Mouse (Mus musculus) stomach, postnatal 0 days (tissue): ENCODE measurements at regions not wholly inside any gene's neighbourhood (a gene's known extent, or its start where the extent isn't known, plus 50 kb on each side); places are given as distances from the start of the nearest gene placed in this dataset.
A peak's percentile ranks its signal among the peaks of the same experiment; 100 is the strongest.

Experiments used
- ATAC-seq: fragments of 200-750 bp; cut with Nextera tagmentation; 2 replicates; pipeline ENCODE4 v1.8.0; 2017; ENCODE audit not compliant: low FRiP score, low TSS enrichment
- DNase-seq: peaks from one replicate; pipeline ENCODE4 v3.0.0-alpha.2; 2016; ENCODE audit warnings: low spot score
- H3K27ac ChIP-seq: fragments of 300-500 bp; sonication (generic); replicated peaks from 2 replicates; pipeline ENCODE4 v1.5.1; 2014; ENCODE audit warnings: mild to moderate bottlenecking, control low read depth
- H3K27me3 ChIP-seq: fragments of 300-500 bp; sonication (generic); 2 replicates; pipeline ENCODE4 v1.6.1; 2014; ENCODE audit warnings: low read length; ENCODE audit not compliant: control insufficient read depth, insufficient read depth
- H3K36me3 ChIP-seq: fragments of 300-500 bp; sonication (generic); 2 replicates; pipeline ENCODE4 v1.6.1; 2014; ENCODE audit warnings: low read length, mixed read lengths; ENCODE audit not compliant: control insufficient read depth, insufficient read depth
- H3K4me1 ChIP-seq: fragments of 300-500 bp; sonication (generic); replicated peaks from 2 replicates; pipeline ENCODE4 v1.6.1; 2014; ENCODE audit warnings: antibody characterized with exemption; ENCODE audit not compliant: control insufficient read depth, insufficient read depth
- H3K4me2 ChIP-seq: fragments of 300-500 bp; sonication (generic); replicated peaks from 2 replicates; pipeline ENCODE4 v1.6.1; 2014; ENCODE audit warnings: low read depth, mild to moderate bottlenecking, control low read depth, moderate library complexity
- H3K4me3 ChIP-seq: fragments of 300-500 bp; sonication (generic); 2 replicates; pipeline ENCODE4 v1.5.1; 2014; ENCODE audit warnings: low read depth, low read length, control low read depth
- H3K9ac ChIP-seq: fragments of 300-500 bp; sonication (generic); 2 replicates; pipeline ENCODE4 v1.6.1; 2014; ENCODE audit warnings: mild to moderate bottlenecking, low read length, control low read depth, mixed read lengths
- H3K9me3 ChIP-seq: fragments of 300-500 bp; sonication (generic); 2 replicates; pipeline ENCODE4 v1.6.1; 2016; ENCODE audit warnings: low read length; ENCODE audit not compliant: control insufficient read depth
- CTCF ChIP-seq: IDR thresholded peaks from 2 replicates; pipeline ENCODE4 v1.5.1; 2016; ENCODE audit warnings: antibody characterized with exemption, low read depth, mild to moderate bottlenecking, moderate library complexity
- EP300 ChIP-seq: optimal IDR thresholded peaks from 2 replicates; pipeline ENCODE3; 2016; ENCODE audit warnings: antibody characterized with exemption
- WGBS: fragments of 180-500 bp; shearing (Covaris S2); extraction: QIAGEN DNeasy Blood & Tissue Kit; methylation state at CpG from one replicate; pipeline ENCODE4 v1.1.7; 2014; 5-methylcytosine and 5-hydroxymethylcytosine counted together

DNA sequence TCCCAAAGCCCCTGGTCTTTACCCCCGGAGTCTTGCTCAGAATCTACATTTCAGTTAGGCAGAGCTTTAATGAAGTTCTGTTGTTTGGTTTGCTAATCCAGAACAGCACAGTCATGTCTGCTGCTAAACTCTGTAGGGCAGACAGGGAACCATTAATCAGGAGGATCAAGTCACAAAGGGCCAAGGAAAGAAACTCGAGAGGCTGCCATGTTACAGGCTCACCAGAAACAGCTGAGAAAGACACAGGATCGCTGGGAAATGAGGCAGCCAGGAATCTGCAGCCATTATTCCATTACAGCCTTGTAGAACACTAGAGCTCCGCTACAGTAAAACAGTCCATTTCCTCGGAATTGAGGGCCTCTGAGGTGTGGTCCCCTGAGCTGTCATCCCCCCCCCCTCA is 121.1 kb upstream of the Cops8 start:
- H3K36me3 ChIP-seq = no peaks in the 10 kb centered on the region
- H3K27ac ChIP-seq = no peak overlapping the region
- H3K9ac ChIP-seq = no peak overlapping the region
- no peak overlapping the region for H3K4me3 ChIP-seq
- H3K27me3 ChIP-seq = no peaks in the 10 kb centered on the region
- no peaks in the 10 kb centered on the region for H3K9me3 ChIP-seq
- TF ChIP-seq EP300 (no peak), CTCF (no peak)
- H3K4me1 ChIP-seq = no peaks in the 10 kb centered on the region; the same call in 1 of the 2 replicates
- ATAC-seq = no peak
- H3K4me2 ChIP-seq = no peak overlapping the region
- no peak for DNase-seq
- WGBS = 36% methylated on average over 5 of the region's 5 CpGs

DNA sequence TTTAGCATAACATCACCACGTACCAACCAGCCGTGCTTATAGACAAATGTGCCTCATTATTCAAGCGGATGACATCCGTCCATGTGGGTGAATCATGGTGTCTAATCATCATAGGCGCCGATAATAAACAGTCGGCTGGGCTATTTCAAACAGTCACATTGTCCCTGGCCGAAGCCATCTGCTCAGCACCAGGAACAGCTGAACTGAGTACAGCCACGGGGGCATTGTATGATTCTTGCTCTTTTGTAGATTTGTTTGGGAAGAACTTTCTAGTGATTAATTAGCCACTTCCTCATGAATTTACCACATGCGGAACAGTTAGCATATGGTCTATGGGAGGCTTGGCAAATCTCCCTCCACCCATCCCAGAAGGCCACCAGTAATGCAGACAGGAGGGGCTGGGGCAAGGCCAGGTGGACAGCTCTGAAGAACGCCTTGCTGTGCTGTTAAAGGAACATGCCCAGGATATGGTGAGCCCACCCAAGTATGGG is 116.4 kb upstream of the Cops8 start:
- Histone ChIP-seq H3K4me1 (peaks cover 4% of the 10 kb centered on the region; the same call in 1 of the 2 replicates), H3K9ac (no peak overlapping the region), H3K27ac (no peak overlapping the region), H3K9me3 (no peaks in the 10 kb centered on the region), H3K4me2 (no peak overlapping the region), H3K27me3 (no peaks in the 10 kb centered on the region), H3K36me3 (no peaks in the 10 kb centered on the region), H3K4me3 (no peak overlapping the region)
- ATAC-seq (peak; percentile 40; the same call in 1 of the 2 replicates), DNase-seq (no peak)
- TF ChIP-seq EP300 = no peak
- TF ChIP-seq CTCF = no peak
- 38% methylated on average over 11 of the region's 11 CpGs for WGBS

DNA sequence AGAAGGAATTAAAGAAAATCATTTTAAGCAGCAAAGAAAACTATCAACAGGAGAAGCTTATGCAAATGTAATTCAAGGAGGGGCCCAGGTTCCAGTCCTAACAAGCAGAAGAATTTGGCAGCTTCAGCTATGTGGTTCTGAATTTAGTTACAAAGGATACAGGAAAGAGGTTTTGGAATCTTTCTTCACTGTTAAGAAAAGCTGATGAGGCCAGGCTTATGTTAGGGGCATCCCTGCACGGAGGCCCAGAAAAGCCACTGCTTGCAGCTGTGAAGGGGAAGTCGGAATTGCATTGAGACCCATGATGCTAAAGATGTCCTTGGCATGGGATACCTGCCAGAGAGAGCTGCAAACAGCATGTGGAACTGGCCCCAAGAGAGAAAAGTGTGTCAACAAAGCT is 114.9 kb upstream of the Cops8 start:
- Histone ChIP-seq H3K27ac (peak overlapping the region; percentile 8), H3K27me3 (no peaks in the 10 kb centered on the region), H3K4me2 (no peak overlapping the region), H3K9me3 (no peaks in the 10 kb centered on the region), H3K36me3 (no peaks in the 10 kb centered on the region), H3K9ac (no peak overlapping the region), H3K4me1 (peaks cover 4% of the 10 kb centered on the region; the same call in 1 of the 2 replicates), H3K4me3 (no peak overlapping the region)
- TF ChIP-seq CTCF (no peak), EP300 (no peak)
- ATAC-seq = no peak
- WGBS = 48% methylated on average over 2 of the region's 2 CpGs
- DNase-seq = no peak

DNA sequence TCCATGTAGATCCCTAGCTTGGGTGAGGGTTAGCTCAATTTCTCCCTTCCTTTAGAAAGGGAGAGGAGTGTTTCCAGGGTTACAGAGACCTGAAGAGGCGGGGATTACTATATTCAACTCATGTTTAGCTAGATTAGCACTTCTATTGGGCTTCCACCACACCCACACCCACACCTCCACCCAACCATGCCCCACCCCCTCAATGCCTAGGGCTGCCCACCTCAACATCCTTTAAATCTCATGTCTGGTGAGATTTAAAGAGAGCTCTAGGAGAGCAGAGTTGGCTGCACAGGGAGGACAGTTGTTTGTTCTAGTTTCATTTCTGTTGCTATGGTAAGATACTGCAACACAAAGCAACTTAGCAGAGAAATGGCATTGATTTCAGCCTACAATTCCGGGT is 113.8 kb upstream of the Cops8 start:
- WGBS = 74% methylated on average over 2 of the region's 2 CpGs
- no peaks in the 10 kb centered on the region for H3K36me3 ChIP-seq
- no peak overlapping the region for H3K4me2 ChIP-seq

DNA sequence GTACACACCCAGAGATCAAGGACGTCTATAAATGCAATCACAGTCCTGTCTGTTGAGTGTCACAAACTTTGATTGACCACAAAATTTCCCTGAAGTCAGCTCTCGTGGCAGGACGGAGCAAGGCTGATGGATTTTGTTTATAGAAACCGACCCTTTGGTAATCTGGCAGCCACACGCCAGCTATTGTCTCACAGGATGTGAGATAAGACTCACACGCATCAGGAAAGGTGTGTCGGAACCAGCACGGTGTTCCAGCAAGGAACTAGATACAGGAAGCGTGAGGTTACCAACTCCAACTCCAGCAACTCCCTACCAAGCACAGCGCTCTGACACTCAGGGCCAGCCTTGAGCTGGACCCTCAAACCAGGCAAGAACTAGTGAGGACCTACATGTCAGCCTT is 112.4 kb upstream of the Cops8 start:
- Histone ChIP-seq H3K9me3 (no peaks in the 10 kb centered on the region), H3K27me3 (no peaks in the 10 kb centered on the region), H3K9ac (no peak overlapping the region), H3K27ac (no peak overlapping the region), H3K4me2 (no peak overlapping the region), H3K36me3 (no peaks in the 10 kb centered on the region), H3K4me3 (no peak overlapping the region), H3K4me1 (peaks cover 4% of the 10 kb centered on the region; the same call in 1 of the 2 replicates)
- ATAC-seq (no peak), DNase-seq (no peak)
- TF ChIP-seq EP300 (no peak), CTCF (no peak)
- WGBS = 43% methylated on average over 10 of the region's 10 CpGs

More for the DNA sequence above, 113.8 kb upstream of the Cops8 start:
- no peak for DNase-seq
- Histone ChIP-seq H3K4me3 (no peak overlapping the region), H3K9ac (no peak overlapping the region), H3K4me1 (peaks cover 4% of the 10 kb centered on the region; the same call in 1 of the 2 replicates), H3K27ac (peak overlapping the region; percentile 8; the same call in 1 of the 2 replicates), H3K27me3 (no peaks in the 10 kb centered on the region), H3K9me3 (no peaks in the 10 kb centered on the region)
- no peak for TF ChIP-seq EP300
- no peak for TF ChIP-seq CTCF
- ATAC-seq = no peak

DNA sequence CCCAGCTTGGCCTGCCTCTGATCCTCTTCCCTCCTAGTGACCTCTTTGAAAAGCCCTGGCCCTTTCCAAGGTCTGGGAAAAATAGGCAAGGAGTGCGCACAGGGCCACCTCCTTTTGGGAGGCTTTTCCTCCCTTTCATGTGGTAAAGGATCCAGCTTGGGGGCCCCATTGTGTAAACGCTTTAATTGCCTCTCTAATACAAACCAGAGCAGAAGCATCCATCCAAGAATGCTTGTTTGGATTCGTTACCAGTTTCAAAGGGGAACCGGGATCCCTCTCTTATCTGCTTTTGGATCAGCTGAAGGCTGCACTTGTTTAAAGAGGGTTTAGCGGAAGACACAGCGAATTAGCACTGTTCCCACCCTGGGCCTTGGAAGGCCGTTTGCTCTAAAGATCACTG is 109.3 kb upstream of the Cops8 start:
- 30% methylated on average over 7 of the region's 7 CpGs for WGBS
- no peak overlapping the region for H3K4me2 ChIP-seq
- ATAC-seq (peak; percentile 26; the same call in 1 of the 2 replicates), DNase-seq (no peak)
- H3K9ac ChIP-seq = no peak overlapping the region
- no peak for TF ChIP-seq EP300
- no peak for TF ChIP-seq CTCF
- no peaks in the 10 kb centered on the region for H3K9me3 ChIP-seq
- H3K27me3 ChIP-seq = no peaks in the 10 kb centered on the region
- no peaks in the 10 kb centered on the region for H3K36me3 ChIP-seq
- peak overlapping the region; percentile 30; the same call in 1 of the 2 replicates for H3K27ac ChIP-seq
- H3K4me3 ChIP-seq = no peak overlapping the region
- H3K4me1 ChIP-seq = peaks cover 4% of the 10 kb centered on the region; the same call in 1 of the 2 replicates
